In genomic region chr3:79402056-79402455, GRCm38 (mm10) we compare ENCODE assay signal across 27 mouse cellular contexts.
DNase-seq lines count a peak whose midpoint lies in the region; ATAC-seq lines count a peak whose summit lies in the region.
"Had no signal": no experiment of that assay in that cellular context is flagged by ENCODE, and none has a peak within 500 bp of the region (broad histone marks: within the 10 kb centered on the region; RNA-seq: fewer than 3 reads in every experiment).

No protein-coding gene starts in this region.

- DNase-seq in layer of hippocampus, adult 11-12 months (ENCODE audit: low spot score), result peak; percentile 21
- DNase-seq in layer of hippocampus, adult 18-20 months (ENCODE audit: low spot score in 2 of 2), result no peak
- peak; percentile 79 for DNase-seq in right cerebral cortex, adult 18-20 months
- no peak for DNase-seq in right cerebral cortex, postnatal 10 days (ENCODE audit: low spot score in 2 of 2)
- DNase-seq in left cerebral cortex, postnatal 14 days (ENCODE audit: low spot score in 2 of 2), result peak; percentile 36 to 49
- peak; percentile 54 to 77 for DNase-seq in right cerebral cortex, postnatal 36 days (ENCODE audit: low spot score in 2 of 2)
- DNase-seq in gastrocnemius, adult 8-10 months (ENCODE audit: low spot score in 2 of 2), result no peak
- DNase-seq: adrenal gland, postnatal 14 days; cerebellum, adult 11-12 months; cerebellum, adult 9-11 months; gastrocnemius, postnatal 36 days; heart, adult 2 months; kidney, postnatal 10 days; liver; lung, embryonic 14.5 days had no signal

- no peaks in the 10 kb centered on the region for H3K4me1 ChIP-seq in heart, embryonic 12.5 days (replicated peaks)
- H3K4me1 ChIP-seq: forebrain, embryonic 10.5 days; forebrain, embryonic 15.5 days; heart, embryonic 13.5 days; intestine, embryonic 15.5 days; midbrain, embryonic 10.5 days; neural tube, embryonic 12.5 days had no signal

- H3K36me3 ChIP-seq in heart, embryonic 12.5 days, result no peaks in the 10 kb centered on the region
- H3K36me3 ChIP-seq: embryonic facial prominence, embryonic 13.5 days; forebrain, embryonic 10.5 days; forebrain, embryonic 15.5 days; heart, embryonic 13.5 days; intestine, embryonic 15.5 days; midbrain, embryonic 10.5 days; neural tube, embryonic 12.5 days had no signal

- H3K4me2 ChIP-seq in heart, embryonic 12.5 days, result no peak overlapping the region
- H3K4me2 ChIP-seq: embryonic facial prominence, embryonic 13.5 days; forebrain, embryonic 15.5 days; heart, embryonic 13.5 days; intestine, embryonic 15.5 days; lung, embryonic 14.5 days; neural tube, embryonic 12.5 days had no signal

- no peak for ATAC-seq in heart, embryonic 12.5 days (ENCODE audit: insufficient number of reproducible peaks, low FRiP score)
- ATAC-seq: CD4-positive, CD25-positive, alpha-beta regulatory T cell, adult 4 months; forebrain, embryonic 15.5 days; hindbrain, embryonic 16.5 days; intestine, embryonic 15.5 days had no signal

- H3K9me3 ChIP-seq in heart, embryonic 12.5 days (replicated peaks), result no peaks in the 10 kb centered on the region
- H3K9me3 ChIP-seq: embryonic facial prominence, embryonic 13.5 days; forebrain, embryonic 10.5 days; forebrain, embryonic 15.5 days; heart, embryonic 13.5 days; intestine, embryonic 15.5 days; midbrain, embryonic 10.5 days; neural tube, embryonic 12.5 days had no signal

- H3K4me3 ChIP-seq in heart, embryonic 12.5 days, result no peak overlapping the region
- H3K4me3 ChIP-seq: embryonic facial prominence, embryonic 13.5 days; forebrain, embryonic 10.5 days; forebrain, embryonic 15.5 days; heart, adult 2 months; heart, embryonic 13.5 days; intestine, embryonic 15.5 days; midbrain, embryonic 10.5 days; myocyte; neural tube, embryonic 12.5 days had no signal

- intact Hi-C loops in left cerebral cortex, postnatal 14 days (cut with DNase I), result no loop called here

- 85% methylated on average over 8 of the region's 8 CpGs for WGBS in heart, embryonic 12.5 days

- H3K27ac ChIP-seq in heart, embryonic 12.5 days (ENCODE audit: poor library complexity, severe bottlenecking), result no peak overlapping the region
- H3K27ac ChIP-seq: embryonic facial prominence, embryonic 13.5 days; forebrain, embryonic 10.5 days; forebrain, embryonic 15.5 days; heart, adult 2 months; heart, embryonic 13.5 days; intestine, embryonic 15.5 days; liver, embryonic 14.5 days; midbrain, embryonic 10.5 days; neural tube, embryonic 12.5 days had no signal

- H3K27me3 ChIP-seq in heart, embryonic 12.5 days (replicated peaks), result no peaks in the 10 kb centered on the region
- H3K27me3 ChIP-seq: embryonic facial prominence, embryonic 13.5 days; forebrain, embryonic 15.5 days; heart, embryonic 13.5 days; intestine, embryonic 15.5 days; neural tube, embryonic 12.5 days had no signal

- H3K9ac ChIP-seq in heart, embryonic 12.5 days, result no peak overlapping the region
- H3K9ac ChIP-seq: embryonic facial prominence, embryonic 13.5 days; forebrain, embryonic 15.5 days; heart, embryonic 13.5 days; intestine, embryonic 15.5 days; liver, embryonic 14.5 days; lung, embryonic 14.5 days; neural tube, embryonic 12.5 days had no signal

Comparison
In these comparisons a context has a peak if more than half of its experiments do, and no peak if none do; other contexts are left out.
1. DNase-seq: peak in layer of hippocampus, adult 11-12 months (single experiment), right cerebral cortex, adult 18-20 months (single experiment), left cerebral cortex, postnatal 14 days (2 of 2) and right cerebral cortex, postnatal 36 days (2 of 2); none in layer of hippocampus, adult 18-20 months (0 of 2), right cerebral cortex, postnatal 10 days (0 of 2) and gastrocnemius, adult 8-10 months (0 of 2).